Mouse (Mus musculus): ENCODE results near the gene Cpox. TPM values are rescaled to one million over a fixed set of nuclear protein-coding genes. Genes with fewer than 3 reads are reported as not detected.

The Cpox gene
- total RNA-seq, 1 experiment, result 16.8 TPM

DNA sequence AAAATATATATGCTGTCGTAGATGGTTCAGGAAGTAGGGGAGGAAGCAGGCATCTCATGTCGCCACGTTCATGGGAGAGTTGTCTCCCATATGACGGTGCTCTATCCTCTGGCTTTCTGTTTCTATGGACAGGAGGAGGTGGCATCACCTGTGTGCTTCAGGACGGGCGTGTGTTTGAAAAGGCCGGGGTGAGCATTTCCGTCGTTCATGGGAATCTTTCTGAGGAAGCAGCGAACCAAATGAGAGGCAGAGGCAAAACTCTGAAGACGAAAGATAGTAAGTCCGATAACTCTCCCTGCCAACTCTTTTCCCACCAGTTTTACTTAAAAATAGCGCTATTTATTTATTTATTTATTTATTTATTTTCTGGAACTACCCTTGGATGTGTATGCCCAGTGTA is 2.3 kb downstream of the Cpox start:
- H3K4me3 ChIP-seq (ENCODE audit: insufficient read depth in 1 of 2, low read depth in 1 of 2, low read length in 2 of 2, poor library complexity in 1 of 2, severe bottlenecking in 1 of 2), result no peak overlapping the region
- peaks cover 8% of the 10 kb centered on the region; the same call in 1 of the 2 replicates for H3K36me3 ChIP-seq (ENCODE audit: control insufficient read depth, insufficient read depth, low read length, poor library complexity, severe bottlenecking)
- no peak for DNase-seq (ENCODE audit: low read depth, low spot score)
- in situ Hi-C loops (cut with MboI; ENCODE audit: low sequenced_read_pairs in 2 of 2, unreplicated experiment in 2 of 2), result no loop called here
- no peaks in the 10 kb centered on the region; a peak in 1 of 4 replicates for H3K4me1 ChIP-seq (ENCODE audit: control insufficient read depth in 2 of 2, insufficient read depth in 2 of 2, low read length in 2 of 2, poor library complexity in 1 of 2)
- no peak overlapping the region for H3K27ac ChIP-seq (ENCODE audit: insufficient read depth, low read depth, low read length, poor library complexity, severe bottlenecking)
- no peaks in the 10 kb centered on the region for H3K9me3 ChIP-seq (ENCODE audit: control insufficient read depth, insufficient read depth, low read depth, low read length)
- TF ChIP-seq HCFC1 (IDR thresholded peaks at IDR 0.05; ENCODE audit: borderline replicate concordance, insufficient read depth, low read length), result no peak
- H3K9ac ChIP-seq (ENCODE audit: insufficient read depth, low read depth, low read length, poor library complexity, severe bottlenecking), result no peak overlapping the region

DNA sequence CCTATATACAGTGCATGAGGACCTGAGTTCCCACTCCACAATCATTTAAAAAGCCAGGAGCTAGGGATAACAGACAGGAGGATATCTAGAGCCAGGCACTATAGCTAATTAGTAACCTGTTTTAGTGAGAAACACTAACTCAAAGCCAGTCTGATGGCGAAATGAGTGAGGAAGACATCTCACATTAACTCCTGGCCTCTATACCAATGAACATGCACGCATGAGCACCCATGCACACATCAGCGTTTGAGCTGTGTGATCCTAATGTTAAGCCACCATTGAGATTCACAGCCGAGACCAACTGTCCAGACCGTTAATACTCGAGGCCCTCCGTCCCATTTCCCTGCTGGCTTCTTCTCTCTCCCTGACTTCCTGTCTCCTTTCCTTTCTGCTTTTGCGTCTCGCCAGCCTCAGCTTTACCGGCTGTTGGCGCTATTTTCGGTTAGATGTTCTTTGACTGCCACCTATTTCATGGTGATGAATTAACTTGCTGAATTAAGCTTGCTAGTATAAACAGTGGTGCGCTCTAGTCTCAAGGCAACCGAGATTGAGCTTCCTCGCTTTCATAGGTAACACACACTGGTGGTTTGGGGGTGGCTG is 3.8 kb downstream of the Cpox start:
- Histone ChIP-seq H3K9ac (ENCODE audit: insufficient read depth, low read depth, low read length, poor library complexity, severe bottlenecking) (no peak overlapping the region), H3K27ac (ENCODE audit: insufficient read depth, low read depth, low read length, poor library complexity, severe bottlenecking) (no peak overlapping the region), H3K36me3 (ENCODE audit: control insufficient read depth, insufficient read depth, low read length, poor library complexity, severe bottlenecking) (peaks cover 10% of the 10 kb centered on the region; the same call in 1 of the 2 replicates), H3K4me3 (ENCODE audit: insufficient read depth in 1 of 2, low read depth in 1 of 2, low read length in 2 of 2, poor library complexity in 1 of 2, severe bottlenecking in 1 of 2) (no peak overlapping the region), H3K9me3 (ENCODE audit: control insufficient read depth, insufficient read depth, low read depth, low read length) (no peaks in the 10 kb centered on the region), H3K4me1 (ENCODE audit: control insufficient read depth in 2 of 2, insufficient read depth in 2 of 2, low read length in 2 of 2, poor library complexity in 1 of 2) (no peaks in the 10 kb centered on the region; a peak in 1 of 4 replicates)
- DNase-seq (ENCODE audit: low read depth, low spot score), result no peak
- in situ Hi-C loops (cut with MboI; ENCODE audit: low sequenced_read_pairs in 2 of 2, unreplicated experiment in 2 of 2), result no loop called here
- no peak for TF ChIP-seq ZC3H11A (IDR thresholded peaks at IDR 0.05; ENCODE audit: borderline replicate concordance, low read depth, low read length)
- no peak for TF ChIP-seq HCFC1 (IDR thresholded peaks at IDR 0.05; ENCODE audit: borderline replicate concordance, insufficient read depth, low read length)
- TF ChIP-seq MAFK (IDR thresholded peaks at IDR 0.05; ENCODE audit: insufficient read depth, low read depth, low read length), result no peak
- no peak for TF ChIP-seq ZNF384 (IDR thresholded peaks at IDR 0.05; ENCODE audit: low read depth, low read length)
- TF ChIP-seq CHD2 (IDR thresholded peaks at IDR 0.05; ENCODE audit: low read depth, low read length), result no peak

DNA sequence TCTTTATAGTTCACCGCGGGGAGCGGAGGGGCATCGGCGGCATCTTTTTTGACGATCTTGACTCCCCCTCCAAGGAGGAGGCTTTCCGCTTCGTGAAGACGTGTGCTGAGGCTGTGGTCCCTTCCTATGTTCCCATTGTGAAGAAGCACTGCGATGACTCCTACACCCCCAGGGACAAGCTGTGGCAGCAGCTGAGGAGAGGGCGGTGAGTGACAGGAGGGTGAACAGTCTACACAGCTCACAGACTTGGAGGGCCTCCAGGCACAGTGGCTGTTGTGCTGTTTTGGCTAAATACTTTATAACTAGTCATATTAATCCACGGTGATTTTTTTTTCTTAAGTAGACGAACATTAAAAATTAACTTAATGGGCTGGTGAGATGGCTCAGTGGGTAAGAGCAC is 5.2 kb downstream of the Cpox start:
- DNase-seq (ENCODE audit: low read depth, low spot score), result no peak
- Histone ChIP-seq H3K27ac (ENCODE audit: insufficient read depth, low read depth, low read length, poor library complexity, severe bottlenecking) (no peak overlapping the region), H3K4me1 (ENCODE audit: control insufficient read depth in 2 of 2, insufficient read depth in 2 of 2, low read length in 2 of 2, poor library complexity in 1 of 2) (no peaks in the 10 kb centered on the region; a peak in 1 of 4 replicates), H3K4me3 (ENCODE audit: insufficient read depth in 1 of 2, low read depth in 1 of 2, low read length in 2 of 2, poor library complexity in 1 of 2, severe bottlenecking in 1 of 2) (peak overlapping the region in 1 of 2 experiments; percentile 20; a peak in 1 of 4 replicates), H3K9ac (ENCODE audit: insufficient read depth, low read depth, low read length, poor library complexity, severe bottlenecking) (no peak overlapping the region), H3K9me3 (ENCODE audit: control insufficient read depth, insufficient read depth, low read depth, low read length) (no peaks in the 10 kb centered on the region), H3K36me3 (ENCODE audit: control insufficient read depth, insufficient read depth, low read length, poor library complexity, severe bottlenecking) (peaks cover 10% of the 10 kb centered on the region; the same call in 1 of the 2 replicates)
- no peak for TF ChIP-seq ZC3H11A (IDR thresholded peaks at IDR 0.05; ENCODE audit: borderline replicate concordance, low read depth, low read length)
- in situ Hi-C loops (cut with MboI; ENCODE audit: low sequenced_read_pairs in 2 of 2, unreplicated experiment in 2 of 2), result no loop called here

DNA sequence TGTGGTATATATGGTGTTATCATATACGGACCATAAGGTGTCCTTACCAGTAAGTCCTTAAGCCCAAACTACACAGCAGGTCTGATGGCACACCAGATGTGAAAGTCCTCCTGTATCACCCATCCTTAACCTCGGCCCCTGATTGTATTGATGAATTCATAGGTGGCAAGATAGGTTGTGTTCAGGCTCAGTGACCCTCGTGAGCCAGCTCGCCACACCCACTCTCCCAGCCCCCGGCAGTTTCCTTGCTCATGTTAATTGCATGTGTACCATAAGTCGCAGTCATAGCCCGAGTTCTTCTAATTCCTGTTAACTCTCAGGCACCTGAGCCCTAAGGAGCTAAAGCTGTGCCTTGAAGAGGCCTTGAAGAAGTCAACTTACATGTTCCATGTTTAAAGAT is 6.1 kb downstream of the Cpox start:
- H3K9ac ChIP-seq (ENCODE audit: insufficient read depth, low read depth, low read length, poor library complexity, severe bottlenecking), result no peak overlapping the region
- H3K36me3 ChIP-seq (ENCODE audit: control insufficient read depth, insufficient read depth, low read length, poor library complexity, severe bottlenecking), result peaks cover 10% of the 10 kb centered on the region; the same call in 1 of the 2 replicates

DNA sequence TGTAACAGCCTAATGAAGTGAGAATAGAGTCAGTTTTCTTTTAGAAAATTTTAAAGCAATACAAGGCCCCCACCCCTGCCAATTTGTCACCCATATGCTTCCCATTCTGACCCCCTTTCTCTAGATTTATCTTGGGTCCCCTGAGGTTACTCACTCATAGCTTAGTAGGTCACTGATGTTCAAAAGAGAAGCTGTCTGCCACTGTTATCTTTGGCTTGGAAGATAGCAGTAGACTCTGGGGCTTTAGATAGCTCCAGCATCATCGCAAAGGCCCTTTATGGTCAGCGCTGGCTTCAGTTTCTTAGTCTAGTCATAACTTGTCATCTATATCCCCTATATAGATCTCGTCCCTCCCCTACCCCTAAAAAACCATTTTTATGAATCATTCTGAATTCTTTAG is 6.5 kb downstream of the Cpox start:
- Histone ChIP-seq H3K9me3 (ENCODE audit: control insufficient read depth, insufficient read depth, low read depth, low read length) (no peaks in the 10 kb centered on the region), H3K27ac (ENCODE audit: insufficient read depth, low read depth, low read length, poor library complexity, severe bottlenecking) (no peak overlapping the region), H3K36me3 (ENCODE audit: control insufficient read depth, insufficient read depth, low read length, poor library complexity, severe bottlenecking) (peaks cover 10% of the 10 kb centered on the region; the same call in 1 of the 2 replicates), H3K4me3 (ENCODE audit: insufficient read depth in 1 of 2, low read depth in 1 of 2, low read length in 2 of 2, poor library complexity in 1 of 2, severe bottlenecking in 1 of 2) (no peak overlapping the region), H3K9ac (ENCODE audit: insufficient read depth, low read depth, low read length, poor library complexity, severe bottlenecking) (no peak overlapping the region), H3K4me1 (ENCODE audit: control insufficient read depth in 2 of 2, insufficient read depth in 2 of 2, low read length in 2 of 2, poor library complexity in 1 of 2) (no peaks in the 10 kb centered on the region)
- TF ChIP-seq ZNF384 (IDR thresholded peaks at IDR 0.05; ENCODE audit: low read depth, low read length) (no peak), HCFC1 (IDR thresholded peaks at IDR 0.05; ENCODE audit: borderline replicate concordance, insufficient read depth, low read length) (no peak), CHD2 (IDR thresholded peaks at IDR 0.05; ENCODE audit: low read depth, low read length) (no peak), MAFK (IDR thresholded peaks at IDR 0.05; ENCODE audit: insufficient read depth, low read depth, low read length) (no peak), ZC3H11A (IDR thresholded peaks at IDR 0.05; ENCODE audit: borderline replicate concordance, low read depth, low read length) (no peak)
- in situ Hi-C loops (cut with MboI; ENCODE audit: low sequenced_read_pairs in 2 of 2, unreplicated experiment in 2 of 2), result no loop called here
- no peak for DNase-seq (ENCODE audit: low read depth, low spot score)

More for the DNA sequence above, 6.1 kb downstream of the Cpox start:
- no peak for DNase-seq (ENCODE audit: low read depth, low spot score)
- in situ Hi-C loops (cut with MboI; ENCODE audit: low sequenced_read_pairs in 2 of 2, unreplicated experiment in 2 of 2), result no loop called here
- H3K27ac ChIP-seq (ENCODE audit: insufficient read depth, low read depth, low read length, poor library complexity, severe bottlenecking), result no peak overlapping the region
- TF ChIP-seq HCFC1 (IDR thresholded peaks at IDR 0.05; ENCODE audit: borderline replicate concordance, insufficient read depth, low read length) (no peak), ZC3H11A (IDR thresholded peaks at IDR 0.05; ENCODE audit: borderline replicate concordance, low read depth, low read length) (no peak), MAFK (IDR thresholded peaks at IDR 0.05; ENCODE audit: insufficient read depth, low read depth, low read length) (no peak)
- H3K4me1 ChIP-seq (ENCODE audit: control insufficient read depth in 2 of 2, insufficient read depth in 2 of 2, low read length in 2 of 2, poor library complexity in 1 of 2), result no peaks in the 10 kb centered on the region; a peak in 1 of 4 replicates
- H3K9me3 ChIP-seq (ENCODE audit: control insufficient read depth, insufficient read depth, low read depth, low read length), result no peaks in the 10 kb centered on the region
- no peak overlapping the region for H3K4me3 ChIP-seq (ENCODE audit: insufficient read depth in 1 of 2, low read depth in 1 of 2, low read length in 2 of 2, poor library complexity in 1 of 2, severe bottlenecking in 1 of 2)
